Mouse (Mus musculus): ENCODE data around the gene Zfand4.

GRCm38 (mm10) chr6:116286321-116286720 is 22.3 kb downstream of the Zfand4 start:
- no peak for TF ChIP-seq CTCF (IDR thresholded peaks at IDR 0.05; ENCODE audit: borderline replicate concordance, extremely low read depth, insufficient read depth, insufficient read length)
- TF ChIP-seq POLR2A (IDR thresholded peaks at IDR 0.05; ENCODE audit: borderline replicate concordance, extremely low read depth, insufficient read depth, insufficient read length, poor library complexity, severe bottlenecking) = no peak

Measured in brain, embryonic 14.5 days (tissue).